ENCODE assay signal across 12 mouse cellular contexts in the genomic region with DNA sequence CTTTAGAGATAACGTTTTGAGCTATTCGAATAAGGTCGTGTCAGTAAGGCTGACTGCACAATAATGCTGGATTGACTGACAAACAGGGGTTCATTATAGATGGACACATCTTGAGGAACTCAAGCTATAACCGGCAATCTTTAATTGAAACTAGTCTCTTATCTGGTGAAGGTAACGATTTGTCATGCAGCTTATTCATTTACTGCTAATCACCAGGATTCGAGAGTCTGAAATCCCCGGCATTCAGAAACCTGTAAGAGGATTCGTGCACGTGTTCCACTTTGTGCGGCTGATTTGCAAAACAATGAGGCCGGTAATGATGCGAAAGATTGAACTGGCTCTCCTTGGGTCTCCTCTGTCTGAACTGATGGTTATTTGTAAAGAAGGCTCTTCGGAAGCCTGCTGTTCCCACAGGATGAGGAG.
DNase-seq lines count a peak whose midpoint lies in the region; ATAC-seq lines count a peak whose summit lies in the region.
"Had no signal": no experiment of that assay in that cellular context is flagged by ENCODE, and none has a peak within 500 bp of the region (broad histone marks: within the 10 kb centered on the region; RNA-seq: fewer than 3 reads in every experiment).

No protein-coding gene starts in this region.

- H3K36me3 ChIP-seq in heart, embryonic 13.5 days: no peaks in the 10 kb centered on the region
- H3K36me3 ChIP-seq in hindbrain, embryonic 11.5 days (ENCODE audit: control insufficient read depth, insufficient read depth, low read length): no peaks in the 10 kb centered on the region

- H3K4me2 ChIP-seq in heart, embryonic 13.5 days: peak overlapping the region; percentile 35; the same call in 1 of the 2 replicates
- no peak overlapping the region for H3K4me2 ChIP-seq in hindbrain, embryonic 11.5 days (replicated peaks; ENCODE audit: low read depth, low read length)

- 0 out of 2 replicates have a peak overlapping the region, but pooled peaks have one; percentile 2 for H3K4me3 ChIP-seq in heart, embryonic 13.5 days
- H3K4me3 ChIP-seq in hindbrain, embryonic 11.5 days (ENCODE audit: low read depth, low read length): no peak overlapping the region

- 41% methylated on average over 13 of the region's 13 CpGs for WGBS in heart, embryonic 13.5 days
- WGBS in hindbrain, embryonic 11.5 days: 25% methylated on average over 13 of the region's 13 CpGs

- H3K27me3 ChIP-seq in heart, embryonic 13.5 days (replicated peaks): no peaks in the 10 kb centered on the region
- no peaks in the 10 kb centered on the region for H3K27me3 ChIP-seq in hindbrain, embryonic 11.5 days (ENCODE audit: control insufficient read depth, insufficient read depth, low read length)

- H3K9me3 ChIP-seq in heart, embryonic 13.5 days: no peaks in the 10 kb centered on the region
- no peaks in the 10 kb centered on the region for H3K9me3 ChIP-seq in hindbrain, embryonic 11.5 days (ENCODE audit: control insufficient read depth, low read length)

- no peak overlapping the region for H3K9ac ChIP-seq in heart, embryonic 13.5 days
- H3K9ac ChIP-seq in hindbrain, embryonic 11.5 days (ENCODE audit: low read depth, low read length): no peak overlapping the region

- no peak for ATAC-seq in heart, embryonic 13.5 days (ENCODE audit: extremely low read depth, insufficient number of reproducible peaks, low FRiP score, low TSS enrichment)
- ATAC-seq in hindbrain, embryonic 11.5 days (ENCODE audit: low FRiP score): peak; percentile 72
- ATAC-seq: activated CD4-positive, CD25-positive, alpha-beta regulatory T cell, adult 4 months had no signal

- DNase-seq in heart, adult 18-20 months: no peak
- DNase-seq in embryo, embryonic 10 days (ENCODE audit: low spot score): peak; percentile 66
- DNase-seq in hindbrain, embryonic 11.5 days (ENCODE audit: low spot score): peak; percentile 45
- DNase-seq in neural tube, embryonic 10.5 days (ENCODE audit: extremely low spot score, low spot score): peak; percentile 15
- no peak for DNase-seq in testis, postnatal 10 days (ENCODE audit: low spot score)
- DNase-seq in layer of hippocampus, adult 9-10 months (ENCODE audit: low spot score): no peak
- DNase-seq in spleen, adult 12 weeks (ENCODE audit: low spot score): no peak
- DNase-seq: cerebellum, adult 9-11 months; right cerebral cortex, adult 18-20 months had no signal

- peaks cover 25% of the 10 kb centered on the region for H3K4me1 ChIP-seq in heart, embryonic 13.5 days
- H3K4me1 ChIP-seq in hindbrain, embryonic 11.5 days (replicated peaks; ENCODE audit: control insufficient read depth, insufficient read depth, low read length): no peaks in the 10 kb centered on the region

- no peak overlapping the region for H3K27ac ChIP-seq in heart, embryonic 13.5 days (replicated peaks)
- H3K27ac ChIP-seq in hindbrain, embryonic 11.5 days (ENCODE audit: low read depth, low read length): no peak overlapping the region
- H3K27ac ChIP-seq: macrophage had no signal

Comparison
In these comparisons a context has a peak if more than half of its experiments do, and no peak if none do; other contexts are left out.
1. DNase-seq: peak in embryo, embryonic 10 days (single experiment), hindbrain, embryonic 11.5 days (single experiment) and neural tube, embryonic 10.5 days (single experiment); none in heart, adult 18-20 months (0 of 2), testis, postnatal 10 days (single experiment), layer of hippocampus, adult 9-10 months (single experiment) and spleen, adult 12 weeks (single experiment).